Mouse (Mus musculus) adipocyte (in vitro differentiated cells): ENCODE results near the gene Ing3.

Source experiments
- DNase-seq: peaks from one replicate; pipeline ENCODE4 v3.0.0-alpha.2; 2016; ENCODE audit warnings: low spot score

Gene Ing3

GRCm38 (mm10) chr6:22021315-22021714 is 71.9 kb downstream of the Ing3 start:
- no peak for DNase-seq

- no peak for DNase-seq
Measured at GRCm38 (mm10) chr6:22024168-22024567, 74.8 kb downstream of the Ing3 start.
